Mouse (Mus musculus) myocyte (in vitro differentiated cells): ENCODE data around the gene Zfp740.

Experiments
- CEBPB ChIP-seq: IDR thresholded peaks from 2 replicates; pipeline ENCODE4 v1.6.1; 2011; ENCODE audit warnings: mild to moderate bottlenecking, moderate library complexity; ENCODE audit not compliant: poor library complexity, insufficient read depth, severe bottlenecking
- E2F4 ChIP-seq: IDR thresholded peaks from one replicate; pipeline ENCODE4 v1.6.1; 2011; ENCODE audit warnings: mild to moderate bottlenecking, control low read depth, moderate library complexity; ENCODE audit not compliant: insufficient read depth
- MAX ChIP-seq: IDR thresholded peaks from one replicate; pipeline ENCODE4 v1.6.1; 2011; ENCODE audit warnings: low read depth, mild to moderate bottlenecking, control low read depth
- MYOD1 ChIP-seq, 3 experiments: IDR thresholded peaks; one replicate each; pipeline ENCODE4 v1.6.1; 2011; ENCODE audit warnings: control low read depth in 2 of 3, low read depth in 2 of 3, mild to moderate bottlenecking in 2 of 3, moderate library complexity in 1 of 3; ENCODE audit not compliant: insufficient read length in 2 of 3, control insufficient read depth in 1 of 3
- MYOG ChIP-seq, 3 experiments: IDR thresholded peaks; one replicate each; pipeline ENCODE4 v1.6.1; 2011; ENCODE audit warnings: control low read depth in 2 of 3, low read depth in 2 of 3, mild to moderate bottlenecking in 2 of 3; ENCODE audit not compliant: insufficient read length in 2 of 3, control insufficient read depth in 1 of 3, insufficient read depth in 1 of 3
- POLR2A ChIP-seq: IDR thresholded peaks from one replicate; pipeline ENCODE4 v1.6.1; 2011; ENCODE audit warnings: low read depth, mild to moderate bottlenecking, control low read depth, moderate library complexity; ENCODE audit not compliant: insufficient read length
- REST ChIP-seq: IDR thresholded peaks from one replicate; pipeline ENCODE4 v1.6.1; 2011; ENCODE audit warnings: mild to moderate bottlenecking, control low read depth, moderate library complexity; ENCODE audit not compliant: insufficient read depth, insufficient read length
- SRF ChIP-seq: IDR thresholded peaks from one replicate; pipeline ENCODE4 v1.6.1; 2011; ENCODE audit warnings: low read depth; ENCODE audit not compliant: control insufficient read depth, insufficient read length
- TCF12 ChIP-seq: IDR thresholded peaks from one replicate; pipeline ENCODE4 v1.6.1; 2011; ENCODE audit warnings: mild to moderate bottlenecking, control low read depth; ENCODE audit not compliant: poor library complexity, insufficient read depth, severe bottlenecking
- TCF3 ChIP-seq: IDR thresholded peaks from one replicate; pipeline ENCODE4 v1.6.1; 2011; ENCODE audit warnings: low read depth, control low read depth; ENCODE audit not compliant: insufficient read length
- USF1 ChIP-seq: IDR thresholded peaks from one replicate; pipeline ENCODE4 v1.6.1; 2011; ENCODE audit warnings: low read depth, mild to moderate bottlenecking, control low read depth, moderate library complexity

DNA sequence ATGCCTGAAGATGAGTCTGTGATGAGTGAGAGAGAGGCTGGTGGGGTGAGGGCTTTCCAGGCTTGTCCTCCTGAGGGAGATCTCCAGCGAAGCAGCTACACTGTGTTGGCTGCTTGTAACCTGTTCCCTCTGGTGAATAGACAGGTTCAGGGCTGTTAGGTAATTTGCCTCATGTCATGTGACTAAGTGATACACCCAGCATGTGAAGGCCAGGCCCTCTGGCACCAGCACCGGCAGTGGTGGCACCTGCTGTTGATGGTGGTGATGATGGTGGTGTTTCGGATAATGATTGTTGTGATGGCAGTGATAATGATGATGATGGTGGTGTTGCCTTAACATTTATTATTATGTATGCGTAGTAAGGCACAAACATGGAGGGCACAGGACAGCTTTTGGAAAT lies 7.8 kb downstream of the Zfp740 start:
- TF ChIP-seq CEBPB, result no peak
- no peak for TF ChIP-seq USF1
- TF ChIP-seq E2F4, result no peak
- no peak for TF ChIP-seq SRF
- TF ChIP-seq POLR2A, result no peak
- TF ChIP-seq MAX, result no peak
- no peak for TF ChIP-seq TCF12
- TF ChIP-seq MYOD1 (IDR thresholded peaks at IDR 0.05; ENCODE audit: control insufficient read depth in 1 of 3, insufficient read length in 2 of 3, low read depth in 2 of 3), result no peak
- TF ChIP-seq MYOG (IDR thresholded peaks at IDR 0.05; ENCODE audit: control insufficient read depth in 1 of 3, insufficient read depth in 1 of 3, insufficient read length in 2 of 3, low read depth in 2 of 3), result no peak
- no peak for TF ChIP-seq REST
- TF ChIP-seq TCF3, result no peak
